Mouse (Mus musculus) cerebellum, adult (tissue): ENCODE data around the gene Grip1.

ENCODE experiments used
- ATAC-seq: cut with Nextera tagmentation; 2 replicates; pipeline ENCODE4 v1.9.2; 2017; ENCODE audit warnings: mild to moderate bottlenecking, moderate library complexity, mixed read lengths; ENCODE audit not compliant: insufficient number of reproducible peaks, low FRiP score, low TSS enrichment

Gene Grip1

DNA sequence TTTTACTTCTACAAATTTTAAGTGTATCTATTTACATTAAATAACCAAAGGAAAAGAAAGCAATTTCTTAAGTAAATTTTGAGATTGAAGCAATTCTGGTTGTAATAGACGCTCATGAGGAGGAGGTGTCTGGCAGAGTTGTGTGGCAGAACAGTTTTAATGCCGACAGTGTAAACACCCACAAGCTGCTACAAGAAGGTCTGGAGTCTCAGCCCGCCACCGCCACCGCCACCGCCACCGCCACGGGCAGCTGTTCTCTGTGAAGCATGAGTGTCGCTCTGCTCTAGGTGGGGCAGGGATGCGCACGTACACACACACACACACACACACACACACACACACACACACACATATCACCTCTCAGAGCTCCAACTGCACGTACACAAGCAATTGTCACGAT, 558.7 kb downstream of the Grip1 start:
- no peak for ATAC-seq

DNA sequence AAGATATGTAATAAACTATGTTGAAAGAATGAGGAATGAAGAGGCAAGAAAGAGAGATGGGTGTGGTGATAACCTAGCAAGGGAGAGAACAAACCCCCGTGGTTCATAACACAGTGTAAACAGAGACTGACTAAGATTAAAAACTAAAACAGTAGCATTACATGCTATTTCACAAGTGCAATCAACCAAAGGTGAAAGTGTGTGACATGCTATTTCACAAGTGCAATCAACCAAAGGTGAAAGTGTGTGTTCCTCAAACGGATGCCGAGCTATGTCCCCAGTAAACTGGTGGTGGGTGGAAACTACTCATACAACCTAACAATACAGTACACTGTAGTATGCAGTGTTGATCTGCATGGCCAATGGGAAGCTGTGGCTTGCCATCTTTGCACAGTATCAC, 561.5 kb downstream of the Grip1 start:
- no peak for ATAC-seq

DNA sequence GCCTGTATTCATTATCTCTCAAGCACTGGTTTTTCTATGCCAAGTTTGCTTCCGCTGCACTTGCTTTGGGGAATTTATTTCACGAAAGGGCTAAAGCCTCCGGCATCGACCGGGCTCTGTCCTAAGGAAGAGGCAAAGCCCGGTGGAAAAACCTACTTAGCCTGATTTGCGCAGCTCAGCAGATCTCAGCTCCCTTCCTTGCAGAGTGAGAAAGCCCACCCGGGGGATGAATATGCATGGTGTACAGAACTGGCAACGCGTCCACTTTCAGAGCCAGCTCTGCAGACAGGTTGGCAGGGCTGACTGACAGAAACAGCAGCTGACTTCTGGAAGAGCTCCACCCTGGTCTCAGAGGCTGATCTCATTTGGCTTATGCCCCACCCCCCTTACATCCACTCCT, 572.8 kb downstream of the Grip1 start:
- ATAC-seq = no peak

DNA sequence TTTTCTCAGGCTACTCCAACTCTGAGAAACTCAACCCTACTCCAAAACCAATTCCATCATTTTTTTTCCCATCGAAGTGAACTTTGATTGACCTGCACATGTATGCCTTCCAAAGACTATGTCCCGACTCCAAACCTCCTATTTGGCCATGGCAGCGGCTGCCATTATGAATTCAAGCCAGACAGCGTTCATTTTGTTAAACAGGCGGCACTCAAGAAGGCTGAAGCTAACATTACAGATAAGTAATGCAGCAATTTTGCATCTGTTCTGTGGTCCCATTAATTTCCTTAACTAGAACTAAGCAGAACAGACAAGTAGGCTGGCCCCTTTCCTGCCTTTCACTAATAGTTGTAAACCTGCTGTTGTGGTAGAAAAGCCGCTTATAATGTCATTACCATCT, 577.3 kb downstream of the Grip1 start:
- no peak for ATAC-seq

DNA sequence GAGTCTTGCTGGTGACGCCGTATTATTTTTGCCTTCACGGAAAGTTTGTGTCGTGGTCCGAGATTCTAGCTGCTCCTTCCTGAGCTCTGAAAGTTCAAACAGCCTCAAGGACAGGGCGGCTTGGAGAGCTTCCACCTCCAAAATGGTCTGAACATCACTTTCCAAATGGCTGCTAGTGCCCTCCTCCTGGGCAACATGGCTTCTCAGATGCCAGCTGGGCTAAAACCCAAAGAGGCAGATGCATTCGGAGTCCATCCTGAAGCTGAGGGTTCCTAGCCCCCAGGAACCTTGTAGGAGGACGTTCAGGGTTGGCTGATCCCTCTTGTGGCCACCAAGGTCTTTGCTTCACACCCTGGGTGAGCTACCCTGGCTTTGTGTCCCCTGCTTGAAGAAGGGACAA, 577.7 kb downstream of the Grip1 start:
- ATAC-seq = no peak

DNA sequence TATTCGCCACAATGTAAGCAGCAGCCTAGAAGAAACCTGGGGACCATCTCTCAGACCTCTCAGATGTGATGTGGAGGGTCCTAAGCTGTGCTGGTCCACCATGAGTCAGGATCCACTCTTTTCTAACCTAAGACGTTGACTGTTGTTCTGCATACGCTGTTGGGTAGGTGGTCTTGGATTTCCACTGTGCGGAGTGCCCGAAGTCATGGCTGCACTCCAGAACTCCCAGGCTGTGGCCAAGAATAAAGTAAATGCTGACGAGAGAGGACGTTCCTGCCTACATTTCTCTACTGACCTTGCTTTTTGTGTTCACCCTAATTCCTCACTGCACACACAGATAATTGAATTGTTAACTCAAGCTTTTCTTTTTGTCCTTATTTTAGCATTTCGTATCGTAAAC, 580.2 kb downstream of the Grip1 start:
- no peak for ATAC-seq

DNA sequence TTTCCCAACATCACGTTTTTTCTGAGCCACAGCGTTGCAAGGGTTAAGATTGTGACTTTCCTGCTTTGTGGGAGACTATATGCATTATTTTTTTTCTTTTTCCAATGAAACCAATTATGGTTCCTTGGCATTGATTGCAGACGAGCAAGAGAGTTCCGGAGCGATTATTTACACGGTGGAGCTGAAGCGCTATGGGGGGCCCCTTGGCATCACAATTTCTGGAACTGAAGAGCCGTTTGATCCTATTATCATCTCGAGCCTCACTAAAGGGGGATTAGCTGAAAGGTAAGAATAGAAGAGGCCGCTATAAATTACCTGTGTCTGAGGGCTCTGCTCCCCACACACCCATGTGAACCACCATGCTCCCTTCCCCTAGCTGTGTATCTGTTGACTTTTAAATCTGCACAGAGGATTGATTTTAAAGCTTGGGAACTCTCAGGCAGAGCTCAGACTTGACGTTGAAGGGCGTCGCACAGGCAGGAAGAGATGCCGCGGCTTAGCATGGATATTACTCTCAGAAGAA, 581.6 kb downstream of the Grip1 start:
- no peak for ATAC-seq

DNA sequence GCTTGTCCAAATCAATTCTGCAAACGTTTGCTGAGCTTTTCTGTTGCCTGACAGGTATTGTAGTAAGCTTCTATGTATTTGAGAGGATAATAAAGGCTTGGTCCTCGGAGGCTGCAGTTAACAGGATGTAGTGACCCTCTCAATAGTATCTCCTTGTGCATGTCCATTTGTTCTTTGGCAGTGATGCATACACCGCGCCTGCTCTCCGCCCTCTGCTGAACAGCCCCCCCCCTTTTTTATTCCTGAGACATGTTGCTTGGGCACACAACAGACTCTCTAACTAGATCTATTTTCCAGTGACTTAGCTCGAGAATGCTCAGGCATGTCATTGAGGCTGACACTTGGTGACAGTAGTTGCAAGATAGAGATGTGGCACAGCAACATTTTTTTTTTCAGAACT, 582.2 kb downstream of the Grip1 start:
- ATAC-seq = no peak

DNA sequence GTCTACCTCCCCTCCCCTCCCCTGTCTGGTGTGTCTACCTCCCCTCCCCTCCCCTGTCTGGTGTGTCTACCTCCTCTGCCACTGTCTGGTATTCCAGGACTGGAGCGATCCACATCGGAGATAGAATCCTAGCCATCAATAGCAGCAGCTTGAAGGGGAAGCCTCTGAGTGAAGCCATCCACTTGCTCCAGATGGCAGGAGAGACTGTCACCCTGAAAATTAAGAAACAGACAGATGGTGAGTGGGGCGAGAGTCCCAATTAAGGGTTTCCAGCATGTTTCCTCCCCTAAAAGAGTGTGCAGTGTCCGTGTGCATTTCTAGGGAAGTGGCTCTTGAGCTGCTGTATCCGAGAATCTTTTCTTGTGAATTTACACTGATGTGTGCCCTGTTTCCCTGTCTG, 584.6 kb downstream of the Grip1 start:
- no peak for ATAC-seq

DNA sequence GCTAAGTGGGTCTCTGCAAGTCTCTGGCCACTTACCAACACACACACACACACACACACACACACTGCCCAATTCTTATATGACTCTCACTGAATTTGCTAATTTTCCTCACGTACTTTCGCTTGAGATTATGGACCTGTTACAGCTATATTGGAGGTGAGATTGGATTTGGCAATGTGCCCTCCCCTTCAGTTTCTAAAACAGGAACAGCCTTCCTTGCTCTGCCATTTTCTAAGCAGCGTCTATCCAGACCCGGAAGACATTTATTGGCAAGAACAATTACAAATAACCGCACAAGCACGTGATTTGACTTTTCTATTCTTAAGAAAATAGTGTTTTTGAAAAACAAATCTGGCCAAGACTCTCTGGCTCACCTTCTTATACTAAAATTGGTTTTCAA, 590.6 kb downstream of the Grip1 start:
- ATAC-seq = no peak

DNA sequence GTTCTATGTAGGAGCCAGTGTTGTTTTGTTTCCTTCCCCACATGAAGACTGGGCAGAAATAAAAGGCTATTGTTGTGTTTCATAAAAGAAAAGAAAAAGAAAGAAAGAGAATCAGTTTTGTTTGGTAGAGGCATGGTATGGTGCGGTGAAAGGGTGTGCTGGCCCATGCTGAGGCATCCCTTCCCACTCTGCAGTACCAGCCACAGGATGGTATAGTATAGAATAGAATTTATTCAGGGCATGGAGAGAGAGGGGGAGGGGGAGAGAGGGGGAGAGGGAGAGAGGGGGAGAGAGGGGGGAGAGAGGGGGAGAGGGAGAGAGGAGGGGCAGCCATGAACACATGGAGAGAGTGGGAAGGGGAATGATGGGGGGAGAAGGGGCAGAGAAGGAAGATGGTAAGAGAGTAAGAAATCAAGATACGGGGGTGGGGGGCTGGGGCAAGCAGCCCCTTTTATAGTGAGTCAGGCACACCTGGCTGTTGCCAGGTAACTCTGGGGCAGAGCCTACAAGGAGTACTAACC, 591.1 kb downstream of the Grip1 start:
- ATAC-seq = no peak

DNA sequence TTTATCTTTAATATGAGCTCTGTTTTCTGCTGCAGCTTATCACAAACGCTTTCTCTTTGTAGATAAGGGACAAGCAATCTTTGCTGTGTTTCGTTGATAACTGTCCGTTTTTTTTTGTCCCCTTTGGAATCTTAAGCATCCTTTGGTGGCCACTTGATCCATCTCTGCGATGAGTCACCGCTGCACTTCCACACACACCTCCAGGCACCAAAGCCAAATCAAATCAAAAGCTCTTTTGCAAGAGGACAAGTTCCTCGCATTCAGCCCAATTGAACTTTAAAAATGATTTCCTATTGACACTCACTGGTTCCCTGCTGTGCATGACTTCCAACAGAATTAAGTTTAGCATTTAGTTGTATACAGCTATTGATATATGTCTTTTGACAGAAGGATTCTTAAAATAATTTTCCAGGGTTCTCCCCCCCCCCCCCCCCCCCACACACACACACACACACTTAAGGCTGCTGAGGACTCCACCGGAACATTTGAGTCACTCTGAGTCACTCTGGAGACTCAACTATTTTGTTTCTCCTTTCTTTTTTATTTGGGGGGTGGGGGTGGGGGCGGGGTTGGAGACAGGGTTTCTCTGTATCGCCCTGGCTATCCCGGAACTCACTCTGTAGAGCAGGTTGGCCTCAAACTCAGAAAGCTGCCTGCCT, 607.1 kb downstream of the Grip1 start:
- no peak for ATAC-seq

DNA sequence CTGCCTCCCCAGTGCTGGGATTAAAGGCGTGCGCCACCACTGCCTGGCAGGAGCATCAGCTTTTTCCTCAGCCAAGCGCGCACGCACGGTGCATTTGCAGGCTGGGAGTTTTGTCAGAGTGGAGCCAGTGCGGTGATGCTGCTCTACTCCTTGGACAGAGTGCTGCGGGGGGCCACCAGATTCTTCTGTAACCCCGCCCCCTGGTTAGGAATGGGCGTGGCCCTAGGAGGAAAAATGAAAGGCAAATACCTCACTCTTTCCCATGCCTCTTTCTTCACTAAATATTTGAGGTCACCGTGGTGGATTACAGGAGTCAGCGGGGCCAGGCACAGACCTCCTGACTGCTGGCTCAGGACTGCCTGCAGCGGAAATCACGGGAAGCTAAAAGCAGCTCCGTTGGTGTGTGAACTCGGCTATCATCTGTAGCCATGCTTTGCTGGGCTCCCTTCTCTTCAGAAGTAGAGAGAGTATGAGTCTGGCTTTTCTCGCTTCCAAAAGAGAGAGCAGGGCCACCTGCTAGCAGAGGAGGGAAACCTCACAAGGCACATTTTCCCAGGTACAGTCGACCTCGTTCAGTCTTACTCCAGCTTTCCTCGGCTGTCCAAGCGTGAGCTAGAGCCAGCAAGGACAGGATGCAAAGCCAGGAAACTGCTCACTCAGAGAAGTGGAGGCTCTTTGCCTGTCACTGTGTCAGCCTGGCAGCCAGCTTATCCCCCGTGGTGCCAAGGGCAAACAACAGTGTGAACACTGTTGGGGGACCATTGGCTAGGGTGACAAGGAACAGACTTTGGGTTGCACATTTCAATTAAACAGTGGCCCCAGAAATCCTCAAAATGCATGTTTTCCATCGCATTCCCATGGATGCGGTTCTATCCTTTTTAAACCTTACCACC, 607.9 kb downstream of the Grip1 start:
- no peak for ATAC-seq

DNA sequence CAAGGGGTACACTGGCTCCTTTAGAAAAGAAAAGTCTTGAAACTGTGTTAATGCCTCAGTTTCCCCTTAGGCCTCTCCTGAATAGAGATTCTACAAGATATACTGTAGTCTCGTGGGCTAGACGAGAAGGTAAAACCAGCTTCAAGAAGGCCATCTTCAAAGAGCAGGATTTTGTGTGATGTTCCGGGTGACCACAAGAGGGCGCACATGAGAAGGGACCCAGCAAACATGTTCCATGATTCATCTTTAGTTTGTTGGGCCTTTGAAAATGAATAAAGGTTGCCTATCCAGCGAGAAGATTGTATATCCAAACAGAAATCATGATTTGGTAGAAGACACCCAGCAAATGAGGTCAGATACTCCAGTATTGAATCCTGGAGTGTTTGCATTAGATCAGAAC, 610.8 kb downstream of the Grip1 start:
- ATAC-seq = no peak

DNA sequence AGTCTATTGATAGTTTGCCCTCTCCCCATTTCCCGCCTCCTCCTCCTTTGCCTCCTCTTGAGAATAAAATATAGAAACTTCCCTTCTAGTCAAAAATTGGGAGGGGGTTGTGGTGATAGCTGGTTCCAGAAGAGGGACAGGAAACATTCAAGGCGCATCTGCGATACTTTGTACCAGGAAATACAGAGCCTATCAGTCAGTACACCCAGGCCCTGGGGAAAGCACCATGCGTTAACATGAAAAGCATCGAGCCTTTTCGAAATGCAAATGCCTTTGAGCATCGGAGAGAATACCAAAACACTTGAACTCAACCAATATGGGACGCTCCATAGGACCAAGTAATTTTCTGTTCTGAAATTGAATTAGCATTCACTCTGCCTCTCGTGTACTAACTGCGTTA, 612.7 kb downstream of the Grip1 start:
- ATAC-seq = no peak

DNA sequence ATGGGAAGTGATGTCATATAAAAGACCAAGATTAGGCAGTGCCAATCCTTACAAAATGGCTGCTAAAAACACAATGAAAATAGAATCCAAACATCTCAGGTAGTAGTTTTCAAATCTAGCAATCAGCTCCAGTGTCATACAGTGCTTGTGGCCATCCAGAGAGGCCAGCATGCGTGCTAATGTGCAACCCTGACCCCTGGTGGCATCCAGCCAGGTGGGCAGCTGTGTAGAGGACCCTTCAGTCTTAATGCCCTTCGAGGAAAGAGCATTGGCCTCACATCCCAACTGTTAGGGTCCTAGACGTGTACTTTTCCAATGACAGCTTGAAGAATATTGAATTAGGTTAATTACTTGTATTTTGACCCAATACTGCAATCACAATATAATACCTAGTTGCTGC, 624.2 kb downstream of the Grip1 start:
- ATAC-seq = no peak

DNA sequence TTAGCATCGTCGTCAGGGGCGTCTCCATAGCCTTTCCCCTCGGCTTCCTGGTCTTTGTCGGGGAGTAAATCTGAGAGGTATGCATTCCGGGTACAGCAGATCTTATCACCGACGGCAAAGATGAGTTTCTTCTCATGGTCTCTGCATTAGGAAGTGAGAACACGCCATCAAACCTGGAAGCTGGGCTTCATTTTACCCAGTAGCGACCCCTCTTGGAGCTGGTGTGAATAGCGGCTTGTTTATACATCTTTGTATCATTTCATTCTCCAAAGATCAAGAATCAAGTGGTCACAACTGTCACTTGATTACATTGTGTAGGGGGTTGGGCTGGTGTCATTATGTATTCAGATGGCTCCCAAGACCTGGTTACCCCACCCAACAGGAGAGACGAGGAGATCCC, 638.9 kb downstream of the Grip1 start:
- no peak for ATAC-seq

DNA sequence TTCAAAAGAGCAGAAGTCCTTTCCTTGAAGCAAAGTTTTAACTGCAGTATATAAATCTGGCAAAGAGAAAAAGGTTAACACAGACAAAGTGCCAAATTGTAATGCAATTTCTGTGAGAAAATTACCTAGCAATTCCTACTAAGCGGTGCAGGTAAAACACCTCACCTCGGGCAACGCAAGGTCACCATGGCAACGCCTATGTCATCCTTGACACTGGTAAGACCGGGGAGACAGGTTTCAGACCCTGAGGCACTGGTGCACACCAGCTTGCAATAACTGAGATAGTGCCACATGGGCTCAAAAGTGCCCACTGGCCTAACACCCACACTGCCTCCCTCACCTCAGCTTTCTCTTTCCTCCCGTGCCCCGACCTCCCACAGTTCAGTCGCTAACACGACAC, 641.5 kb downstream of the Grip1 start:
- ATAC-seq = no peak

DNA sequence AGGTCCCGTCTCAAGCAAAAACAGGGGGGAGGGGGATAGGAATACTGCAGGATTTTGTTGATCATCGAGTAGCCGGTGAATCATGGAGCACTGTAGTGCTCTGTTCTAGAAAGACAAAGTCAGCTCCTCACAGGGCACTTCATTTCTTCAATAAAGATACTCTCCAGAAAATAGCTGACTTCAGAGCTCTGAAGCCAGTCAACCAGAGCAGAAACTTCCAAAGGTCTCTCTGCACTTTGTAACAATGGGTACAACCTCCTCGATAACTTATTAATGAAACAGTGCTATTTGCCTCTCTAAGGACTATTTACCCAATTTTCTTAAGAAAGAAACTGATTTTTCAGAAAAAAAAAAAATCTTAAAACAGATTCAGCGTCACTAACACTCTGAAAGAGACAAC, 642.1 kb downstream of the Grip1 start:
- no peak for ATAC-seq

DNA sequence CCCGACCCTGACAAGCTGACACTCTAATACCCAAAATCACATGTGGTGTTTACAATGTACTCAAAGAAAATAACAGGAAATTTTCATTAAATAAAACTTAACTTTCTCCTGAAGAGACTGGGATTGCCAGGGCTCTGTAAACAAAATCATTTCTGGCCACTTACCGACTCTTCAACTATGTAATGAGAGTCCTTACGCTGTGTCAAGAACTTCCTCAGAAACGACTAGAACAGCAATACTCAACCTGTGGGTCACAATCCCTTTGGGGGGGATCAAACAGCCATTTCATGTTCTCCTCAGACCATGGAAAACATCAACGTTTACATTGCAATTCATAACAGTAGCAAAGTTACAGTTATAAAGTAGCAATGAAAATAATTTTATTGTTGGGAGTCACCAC, 643.9 kb downstream of the Grip1 start:
- no peak for ATAC-seq

DNA sequence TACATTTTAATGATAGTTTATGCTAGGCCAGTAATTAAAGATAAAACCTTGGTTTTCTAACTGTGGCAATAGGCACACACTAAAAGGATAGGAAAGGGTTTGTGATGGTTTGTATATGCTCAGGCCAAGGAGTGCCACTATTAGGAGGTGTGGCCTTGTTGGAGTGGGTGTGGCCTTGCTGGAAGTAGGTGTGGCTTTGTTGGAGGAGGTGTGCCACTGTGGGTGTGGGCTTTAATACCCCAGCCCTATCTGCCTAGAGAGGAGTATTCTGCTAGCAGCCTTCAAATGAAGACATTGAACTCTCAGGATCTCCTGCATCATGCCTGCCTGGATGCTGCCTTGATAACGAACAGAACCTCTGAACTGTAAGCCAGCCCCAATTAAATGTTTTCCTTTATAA, 647.2 kb downstream of the Grip1 start:
- no peak for ATAC-seq
